Mouse (Mus musculus) megakaryocyte, adult 5-6 weeks (primary cell): Measurements from ENCODE around the gene Borcs7. TPM values are rescaled to one million over a fixed set of nuclear protein-coding genes. Genes with fewer than 3 reads are reported as not detected.

Experiments
- total RNA-seq, 2 experiments: library from RNA; stranded (forward) in 1 of 2; stranded (reverse) in 1 of 2; fragments of 153-499, 151-499 nt in 1 of 2; fragments of 221-1000, 200-1000 nt in 1 of 2; gene quantifications; 2 replicates each; pipeline versions ENCODE4 v1.2.3 to v1.2.4; 2015 to 2017

Borcs7 gene
- total RNA-seq, 2 experiments from 2014 or later: 4.7 to 12.7 TPM

Other genes with a start within 250 kb of the Borcs7 start
- gene Trim8, start 188.2 kb upstream of the Borcs7 start, total RNA-seq (2015): 14.1 and 18.2 TPM in 2 replicates
- gene Trim8, start 188.2 kb upstream of the Borcs7 start, total RNA-seq (2017): 18.0 and 20.1 TPM in 2 replicates
- gene Arl3, start 116.7 kb upstream of the Borcs7 start, total RNA-seq (2015): 13.5 and 15.7 TPM in 2 replicates
- 13.2 and 21.6 TPM in 2 replicates for gene Arl3, start 116.7 kb upstream of the Borcs7 start, total RNA-seq (2017)
- 5.2 and 6.6 TPM in 2 replicates for gene Sfxn2, start 116.5 kb upstream of the Borcs7 start, total RNA-seq (2015)
- gene Sfxn2, start 116.5 kb upstream of the Borcs7 start, total RNA-seq (2017): 7.7 and 9.6 TPM in 2 replicates
- gene Wbp1l, start 90.8 kb upstream of the Borcs7 start, total RNA-seq (2015): 23.4 and 23.8 TPM in 2 replicates
- 36.9 and 39.8 TPM in 2 replicates for gene Wbp1l, start 90.8 kb upstream of the Borcs7 start, total RNA-seq (2017)
- not detected in 2 replicates for gene Cyp17a1, start 16.7 kb upstream of the Borcs7 start, total RNA-seq (2015)
- not detected in 2 replicates for gene Cyp17a1, start 16.7 kb upstream of the Borcs7 start, total RNA-seq (2017)
- 10.5 and 11.1 TPM in 2 replicates for gene As3mt, start 17.6 kb downstream of the Borcs7 start, total RNA-seq (2015)
- 20.5 and 21.0 TPM in 2 replicates for gene As3mt, start 17.6 kb downstream of the Borcs7 start, total RNA-seq (2017)
- 3.9 and 6.9 TPM in 2 replicates for gene Cnnm2, start 71.7 kb downstream of the Borcs7 start, total RNA-seq (2015)
- 2.4 and 4.3 TPM in 2 replicates for gene Cnnm2, start 71.7 kb downstream of the Borcs7 start, total RNA-seq (2017)